Mouse (Mus musculus) testis, postnatal 10 days (tissue): ENCODE results near the gene Tmsb15b2.
"Not testable (repeated sequence)": the region's sequence is repeated elsewhere in the genome, so short reads cannot be mapped to it uniquely, and the experiment has no call there.

ENCODE experiments used
- DNase-seq: peaks from one replicate; pipeline ENCODE4 v3.0.0; 2021; ENCODE audit warnings: low spot score

The Tmsb15b2 gene

DNA sequence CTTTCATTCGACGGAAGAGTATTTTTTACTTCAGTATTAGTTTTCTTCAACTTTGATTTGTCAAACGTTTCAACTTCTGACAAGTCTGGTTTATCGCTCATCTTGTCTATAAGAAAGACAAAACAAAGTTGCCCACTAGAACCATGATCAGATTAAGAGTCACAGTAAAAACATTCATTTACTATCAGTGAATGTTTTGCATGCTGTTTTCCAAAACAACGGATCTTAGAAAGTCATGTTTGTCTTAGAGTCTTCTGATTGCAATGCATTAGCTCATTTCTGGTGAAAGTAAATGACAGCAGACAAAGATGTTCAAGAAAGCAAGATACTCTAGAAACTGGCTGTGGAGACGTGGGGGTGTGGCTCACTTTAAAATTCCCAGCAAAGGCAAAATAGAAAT lies at the start of gene Tmsb15b2:
Gene Tmsb15b2 (minus strand): TSS at position 101 of the 400 bp plus-strand sequence.
- not testable (repeated sequence) for DNase-seq

DNA sequence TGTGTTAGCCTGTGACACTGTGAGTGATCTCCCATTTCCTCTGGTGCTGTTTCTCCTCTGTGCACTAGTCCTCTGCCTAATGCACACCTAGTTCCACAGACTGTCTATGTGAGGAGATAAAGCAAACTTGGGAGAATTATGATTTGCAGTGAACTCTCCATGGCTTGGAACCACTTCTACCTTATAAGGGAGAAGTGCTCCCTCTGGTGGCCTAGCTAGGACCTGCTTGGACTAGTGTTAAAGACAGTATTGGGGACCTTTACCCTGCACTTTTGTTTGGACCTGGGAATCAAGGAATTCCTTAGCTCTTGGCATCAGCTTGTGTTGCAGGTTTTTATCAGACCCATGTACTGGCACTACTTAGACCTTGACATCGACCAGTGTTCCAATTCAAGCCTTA lies 44.0 kb upstream of the Tmsb15b2 start:
- DNase-seq, result peak; percentile 84

DNA sequence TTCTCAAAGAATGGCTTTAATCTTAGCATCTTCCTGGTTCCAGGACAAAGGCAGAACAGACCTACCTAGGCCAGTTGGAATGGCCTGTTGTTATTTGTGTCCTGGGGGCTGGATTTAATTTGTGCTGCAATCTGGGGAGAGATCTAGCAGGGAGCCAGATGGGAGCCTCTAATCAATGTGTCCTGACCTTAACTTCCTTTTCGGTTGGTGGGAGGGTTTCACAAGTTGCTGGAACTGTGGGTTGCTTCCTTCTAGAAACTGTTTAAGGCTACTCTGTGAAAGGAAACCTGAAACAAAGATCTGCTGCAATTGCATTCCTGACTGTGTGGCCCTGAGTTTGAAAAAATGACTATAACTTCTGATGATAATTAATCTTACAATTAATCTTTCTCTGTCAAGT lies 42.4 kb upstream of the Tmsb15b2 start:
- DNase-seq, result no peak

DNA sequence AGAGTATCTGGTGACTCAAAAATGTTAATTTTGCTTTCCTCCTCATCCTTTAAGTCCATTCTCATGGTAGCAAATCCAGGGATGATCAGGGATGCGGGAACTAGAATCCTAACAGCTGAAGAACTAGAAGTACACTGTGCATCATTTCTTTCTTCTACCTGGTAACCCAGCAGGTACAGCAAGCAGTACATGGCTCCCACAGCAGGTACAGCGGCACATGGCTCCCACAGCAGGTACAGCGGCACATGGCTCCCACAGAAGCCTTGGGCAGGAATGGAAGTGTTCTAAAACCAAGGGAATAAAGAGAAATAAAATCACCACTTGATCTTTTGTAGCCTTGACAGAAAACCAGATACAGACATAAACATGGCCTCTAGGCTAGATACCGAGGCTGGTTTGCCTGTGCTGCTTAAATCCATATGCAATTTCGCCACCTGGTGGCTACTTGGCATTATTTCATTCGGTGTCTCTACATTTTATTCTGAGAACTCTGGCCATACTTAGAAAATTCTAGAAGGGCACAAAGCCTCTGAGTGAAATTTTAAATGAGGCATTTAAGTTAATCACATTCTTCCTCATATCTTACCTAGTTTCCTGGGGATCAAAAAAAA lies 39.9 kb upstream of the Tmsb15b2 start:
- DNase-seq, result peak; percentile 57

DNA sequence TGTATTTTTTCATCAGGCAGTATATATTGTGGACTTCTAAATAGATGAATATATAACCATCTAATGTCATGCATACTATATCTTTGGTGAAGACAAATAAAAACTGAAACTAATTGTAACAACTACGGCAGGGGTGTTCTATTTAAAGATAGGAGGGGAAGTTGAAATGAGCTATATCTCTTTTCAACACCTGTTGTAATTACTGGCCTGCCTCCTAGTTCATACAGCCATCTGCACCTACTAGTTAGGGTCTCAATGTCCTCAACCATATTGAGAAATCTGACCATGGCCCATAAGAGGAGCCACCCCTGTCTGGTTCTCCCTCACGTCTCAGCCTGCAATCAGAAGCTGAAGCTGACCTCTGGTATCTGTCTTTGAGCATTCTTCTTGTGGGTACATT lies 21.0 kb upstream of the Tmsb15b2 start:
- DNase-seq, result no peak

DNA sequence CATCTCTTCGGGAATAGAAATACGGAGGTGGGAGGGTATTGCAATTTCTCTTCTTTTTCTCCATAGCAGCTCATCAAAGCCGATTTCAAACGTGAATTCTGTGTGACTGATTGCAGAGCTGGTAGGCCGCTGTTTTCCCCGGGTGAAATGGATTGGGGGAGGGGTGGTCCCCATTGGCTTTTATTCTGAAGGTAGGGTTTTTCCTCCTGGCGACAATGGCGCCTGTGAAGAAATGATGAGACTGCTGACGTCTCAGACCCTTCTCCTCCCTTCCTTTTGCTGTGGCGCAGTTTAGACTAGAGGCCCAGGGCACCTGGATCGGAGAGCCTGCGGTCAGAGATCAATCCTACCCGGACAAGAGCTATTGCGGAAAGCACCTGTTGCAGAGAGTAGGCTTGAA lies 18.3 kb upstream of the Tmsb15b2 start:
- DNase-seq, result no peak

DNA sequence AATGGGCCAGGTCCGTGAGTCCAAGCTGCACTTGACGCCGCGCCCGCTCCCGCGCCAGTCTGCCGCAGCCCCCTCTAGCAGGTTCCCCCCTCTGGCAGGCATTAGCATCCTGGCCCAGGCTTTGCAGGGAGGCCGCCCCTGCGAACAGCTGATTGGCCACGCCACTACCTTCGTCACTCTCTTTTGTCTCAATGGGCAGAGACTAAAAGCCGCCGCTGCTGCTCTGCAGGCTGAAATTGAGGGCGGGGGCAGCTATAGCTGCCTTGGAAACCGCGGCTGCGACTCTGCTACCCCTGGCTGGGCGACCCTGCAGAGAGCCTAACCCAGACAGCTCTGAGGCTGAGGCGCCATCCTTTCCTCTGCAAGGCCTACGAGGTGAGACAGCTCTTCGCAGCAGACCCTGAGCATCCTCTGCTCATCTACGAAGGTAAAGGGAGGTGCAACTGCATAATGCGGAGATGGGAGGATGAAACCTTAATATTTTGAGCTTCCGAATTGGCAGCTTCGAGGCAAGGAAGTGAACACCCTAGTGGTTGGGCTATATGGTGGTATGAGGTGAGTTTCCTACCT lies 17.8 kb upstream of the Tmsb15b2 start, which contains the start of gene Zcchc18:
Gene Zcchc18 (plus strand): TSS at position 178 of the 570 bp plus-strand sequence.
- DNase-seq, result peak; percentile 59

DNA sequence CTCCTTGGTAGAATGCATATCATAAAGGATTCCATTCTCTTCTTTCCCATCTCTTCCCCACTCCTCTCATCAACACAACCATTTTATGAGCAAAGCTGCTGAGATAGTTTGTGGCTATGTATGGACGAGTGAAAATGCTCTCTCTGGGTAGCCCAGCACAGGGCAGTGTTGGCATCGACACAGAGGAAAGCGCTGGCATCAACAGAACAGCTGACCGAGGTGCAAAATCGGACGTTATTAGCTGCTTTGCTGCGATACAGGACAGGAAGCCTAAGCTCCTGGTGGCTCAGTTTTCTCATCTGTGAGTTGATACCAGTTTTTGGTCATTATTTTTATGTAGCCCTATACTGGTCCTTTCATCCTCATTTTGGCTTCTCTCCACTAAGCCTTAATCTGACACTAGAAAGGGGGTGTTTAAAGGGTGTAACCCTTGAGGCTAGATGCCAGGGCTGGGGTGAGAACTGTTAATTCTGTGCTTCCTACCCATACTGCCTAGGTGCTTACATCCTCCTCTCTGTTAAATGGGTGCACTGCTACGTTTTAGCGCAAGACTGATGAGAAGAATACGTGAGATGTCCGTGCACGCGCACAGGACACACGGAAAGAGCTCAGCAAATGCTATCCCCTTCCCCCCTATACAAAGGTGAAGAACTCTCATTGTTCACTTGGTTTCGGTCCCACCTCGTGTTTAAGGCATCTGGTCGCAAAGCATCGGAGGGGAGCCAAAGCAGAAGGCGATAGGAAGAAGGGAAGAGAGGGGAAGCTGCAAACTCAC lies 17.1 kb upstream of the Tmsb15b2 start:
- DNase-seq, result no peak

DNA sequence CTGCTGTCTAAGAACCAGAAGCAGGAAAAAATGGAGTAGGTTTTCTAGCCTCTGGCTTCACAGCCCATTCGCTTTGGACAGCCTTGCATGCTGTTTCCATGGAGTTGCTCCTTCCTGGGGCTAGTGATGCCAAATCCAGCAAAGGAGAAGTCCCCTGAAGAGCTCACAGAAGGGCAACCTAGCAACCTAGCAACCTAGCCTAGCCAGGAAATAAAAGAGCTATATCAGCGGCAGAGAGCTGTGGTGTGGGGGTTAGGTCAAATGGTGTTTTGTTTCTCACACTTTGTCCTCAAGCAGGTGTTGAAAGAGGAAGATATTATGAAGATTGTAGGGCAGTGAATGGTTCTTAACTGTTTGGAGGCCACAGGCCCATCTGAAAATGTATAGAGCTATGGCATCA lies 16.0 kb upstream of the Tmsb15b2 start:
- no peak for DNase-seq

DNA sequence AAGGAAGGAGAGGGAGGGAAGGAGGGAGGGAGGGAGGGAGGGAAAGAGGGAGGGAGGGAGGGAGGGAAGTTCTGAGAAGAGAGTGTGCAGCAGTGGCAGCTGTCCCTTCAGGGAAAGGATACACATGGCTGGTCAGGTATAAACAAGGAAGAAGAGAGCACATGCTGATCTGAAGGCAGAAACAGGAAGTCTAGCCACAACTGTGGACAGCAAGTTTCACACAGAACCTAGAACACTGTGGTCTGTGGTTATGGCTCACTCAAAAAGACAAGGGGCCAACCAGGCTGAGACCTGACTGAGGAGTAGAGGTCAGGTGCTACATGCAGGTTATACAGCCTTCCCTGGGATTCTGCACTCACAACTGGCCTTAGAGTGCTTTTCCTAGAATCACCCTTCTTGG lies 10.7 kb upstream of the Tmsb15b2 start:
- DNase-seq, result no peak

DNA sequence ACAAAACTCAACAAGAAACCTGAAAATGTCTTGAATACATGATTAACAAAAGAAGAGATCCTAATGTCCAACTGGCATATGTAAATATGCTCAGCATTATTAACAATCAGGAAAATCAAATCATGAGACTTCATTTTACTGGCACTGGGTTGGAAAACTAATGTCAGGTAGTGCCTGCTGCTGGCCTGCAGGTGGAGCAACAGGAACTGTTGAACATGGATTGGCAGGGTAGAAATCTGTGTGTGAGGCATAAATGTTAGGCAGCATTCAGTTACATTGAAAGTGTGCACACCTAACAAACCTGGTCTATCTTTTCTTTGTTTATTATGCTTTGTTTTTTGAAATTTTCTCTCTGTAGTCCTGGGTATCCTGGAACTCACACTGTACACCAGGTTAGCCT lies 3.3 kb upstream of the Tmsb15b2 start:
- DNase-seq, result no peak

DNA sequence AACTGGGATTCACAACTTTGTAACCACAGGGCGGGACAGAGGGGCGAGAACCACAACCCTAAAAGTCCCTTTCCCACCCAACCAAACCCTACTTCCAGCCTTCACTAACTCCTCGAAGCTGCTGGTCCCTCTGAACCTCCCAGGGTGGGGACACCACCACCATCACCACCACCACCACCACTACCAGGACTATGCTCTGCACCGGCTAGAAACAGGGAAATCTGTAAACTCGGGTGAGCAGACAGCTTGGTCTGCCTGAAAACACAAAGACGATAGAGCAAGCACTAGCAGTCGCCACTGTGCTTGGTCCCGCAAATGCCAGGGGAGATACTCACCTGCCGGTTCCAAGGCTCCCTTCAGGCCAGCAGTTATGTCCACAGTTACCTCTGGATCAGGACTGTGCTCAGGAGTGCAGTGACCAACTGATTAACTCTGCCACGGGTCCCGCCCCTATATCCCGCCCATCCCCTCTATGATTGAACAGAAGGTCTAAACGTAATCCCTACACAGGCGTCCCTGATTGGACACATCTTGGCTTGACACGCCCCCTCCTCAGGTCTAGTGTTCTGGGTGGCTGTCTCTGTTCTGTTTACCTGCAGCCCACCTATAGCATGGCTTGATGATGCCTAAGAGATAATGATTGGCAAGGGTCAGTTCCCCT lies 1.3 kb upstream of the Tmsb15b2 start, which contains the start of the genes Tmsb15l and Tmsb15b1:
Gene Tmsb15l (minus strand): TSS at position 446 of the 661 bp plus-strand sequence.
Gene Tmsb15b1 (minus strand): TSS at position 451 of the 661 bp plus-strand sequence.
- peak; percentile 64 for DNase-seq

DNA sequence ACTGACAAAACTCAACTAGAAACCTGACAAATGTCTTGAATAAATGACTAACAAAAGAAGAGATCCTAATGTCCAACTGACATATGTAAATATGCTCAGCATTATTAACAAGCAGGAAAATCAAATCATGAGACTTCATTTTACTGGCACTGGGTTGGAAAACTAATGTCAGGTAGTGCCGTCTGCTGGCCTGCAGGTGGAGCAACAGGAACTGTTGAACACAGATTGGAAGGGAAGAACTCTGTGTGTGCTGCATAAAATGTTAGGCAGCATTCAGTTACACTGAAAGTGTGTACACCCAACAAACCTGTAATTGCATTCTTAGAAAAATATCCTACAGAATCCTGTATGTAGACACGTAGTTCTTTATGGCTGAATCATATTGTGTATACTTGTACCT lies 15.6 kb downstream of the Tmsb15b2 start:
- no peak for DNase-seq

DNA sequence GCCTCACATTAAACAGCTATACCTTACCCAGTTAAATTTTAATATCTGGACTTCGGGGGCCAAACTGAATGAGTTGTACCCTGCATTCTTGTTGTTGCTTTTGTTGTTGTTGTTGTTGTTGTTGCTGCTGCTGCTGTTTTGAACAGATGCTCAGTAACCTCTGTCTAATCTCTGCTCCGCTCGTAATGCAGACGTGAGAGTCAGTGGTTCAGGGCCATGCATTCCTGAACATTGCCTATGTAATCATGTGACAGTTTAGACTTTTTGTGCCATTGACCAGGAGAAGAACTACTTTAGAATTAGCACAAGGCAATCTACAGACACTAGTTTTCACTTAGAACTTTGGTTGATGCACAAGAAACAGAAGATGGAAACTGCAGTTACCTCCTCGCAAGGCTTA lies 17.0 kb downstream of the Tmsb15b2 start:
- not testable (repeated sequence) for DNase-seq

DNA sequence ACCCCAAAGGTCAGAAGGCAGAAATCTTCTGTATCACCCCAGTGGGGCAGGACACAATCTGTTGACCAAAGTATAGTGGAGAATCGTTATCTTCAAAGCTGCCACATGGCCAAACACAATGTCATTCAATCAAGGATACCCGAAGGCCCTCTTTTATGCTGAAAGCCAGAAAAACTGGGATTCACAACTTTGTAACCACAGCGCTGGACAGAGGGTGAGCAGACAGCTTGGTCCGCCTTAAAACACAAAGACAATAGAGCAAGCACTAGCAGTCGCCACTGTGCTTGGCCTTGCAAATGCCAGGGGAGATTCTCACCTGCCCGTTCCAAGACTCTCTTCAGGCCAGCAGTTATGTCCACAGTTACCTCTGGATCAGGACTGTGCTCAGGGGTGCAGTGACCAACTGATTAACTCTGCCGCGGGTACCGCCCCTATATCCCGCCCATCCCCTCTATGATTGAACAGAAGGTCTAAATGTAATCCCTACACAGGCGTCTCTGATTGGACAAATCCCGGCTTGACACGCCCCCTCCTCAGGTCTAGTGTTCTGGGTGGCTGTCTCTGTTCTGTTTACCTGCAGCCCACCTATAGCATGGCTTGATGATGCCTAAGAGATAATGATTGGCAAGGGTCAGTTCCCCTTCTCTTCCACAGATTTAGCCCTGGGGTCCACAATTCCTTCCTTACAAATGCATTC lies 17.6 kb downstream of the Tmsb15b2 start:
- peak; percentile 71 for DNase-seq

DNA sequence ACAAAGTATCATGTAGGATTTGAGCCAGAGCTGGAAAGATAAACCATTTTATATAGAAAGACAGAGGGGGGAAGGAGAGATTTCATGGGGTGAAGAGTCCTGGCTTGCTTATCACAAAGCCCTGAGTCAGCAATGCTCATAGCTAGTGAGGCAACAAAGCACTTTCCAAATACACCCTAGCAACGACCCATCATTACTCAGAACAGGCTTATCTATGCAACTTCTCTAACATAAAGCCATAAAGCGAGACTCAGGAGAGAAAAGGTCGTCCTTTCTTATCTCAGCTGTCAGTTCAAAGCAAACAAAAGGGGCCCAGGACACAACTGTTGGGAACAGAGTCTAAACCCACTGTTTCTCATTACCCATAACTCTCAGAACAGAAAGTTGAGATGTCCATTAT lies 37.3 kb downstream of the Tmsb15b2 start:
- no peak for DNase-seq

DNA sequence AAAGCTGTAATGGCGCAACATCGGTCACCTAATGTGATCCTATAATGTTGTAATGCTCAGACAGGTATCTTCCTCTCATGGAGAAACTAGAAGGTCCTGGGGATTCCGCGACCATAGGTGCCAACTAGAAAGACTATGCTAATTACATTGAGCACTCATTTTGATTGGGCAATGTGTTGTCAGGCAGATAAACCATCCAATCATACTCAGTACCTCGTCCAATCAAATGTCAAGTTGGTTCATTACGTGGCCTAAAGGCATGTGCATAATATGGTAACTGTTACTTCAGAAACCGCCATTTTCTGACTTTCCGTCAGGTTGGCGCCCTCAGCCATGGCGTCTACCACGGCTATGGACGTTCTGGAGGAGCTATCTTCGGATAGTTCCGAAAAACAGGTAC lies 48.3 kb downstream of the Tmsb15b2 start, which contains the start of gene H2bfm:
Gene H2bfm (plus strand): TSS at position 295 of the 400 bp plus-strand sequence.
- no peak for DNase-seq

DNA sequence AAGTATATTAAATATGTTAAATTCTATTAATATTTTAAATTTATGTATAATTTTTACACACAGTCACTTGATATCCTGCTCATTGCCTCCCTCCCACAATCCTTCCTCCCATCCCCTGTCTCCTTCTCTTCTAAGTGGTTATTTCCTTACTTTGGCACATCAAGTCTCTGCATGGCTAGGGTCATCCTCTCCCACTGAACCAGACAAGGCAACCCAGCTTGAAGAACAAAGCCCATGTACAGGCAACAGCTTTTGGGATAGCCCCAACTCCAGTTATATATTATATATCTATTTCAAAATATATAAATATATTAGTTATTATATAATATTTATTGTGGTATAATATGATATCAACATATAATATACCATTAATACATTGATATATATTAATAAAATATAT lies 49.4 kb downstream of the Tmsb15b2 start:
- DNase-seq, result no peak
